Mouse (Mus musculus): ENCODE results near the gene Armh3. TPM values are rescaled to one million over a fixed set of nuclear protein-coding genes. Genes with fewer than 3 reads are reported as not detected.
"Not testable (repeated sequence)": the region's sequence is repeated elsewhere in the genome, so short reads cannot be mapped to it uniquely, and the experiment has no call there.

Armh3 gene
- total RNA-seq, 2 experiments from 2014 or later: 10.2 TPM

DNA sequence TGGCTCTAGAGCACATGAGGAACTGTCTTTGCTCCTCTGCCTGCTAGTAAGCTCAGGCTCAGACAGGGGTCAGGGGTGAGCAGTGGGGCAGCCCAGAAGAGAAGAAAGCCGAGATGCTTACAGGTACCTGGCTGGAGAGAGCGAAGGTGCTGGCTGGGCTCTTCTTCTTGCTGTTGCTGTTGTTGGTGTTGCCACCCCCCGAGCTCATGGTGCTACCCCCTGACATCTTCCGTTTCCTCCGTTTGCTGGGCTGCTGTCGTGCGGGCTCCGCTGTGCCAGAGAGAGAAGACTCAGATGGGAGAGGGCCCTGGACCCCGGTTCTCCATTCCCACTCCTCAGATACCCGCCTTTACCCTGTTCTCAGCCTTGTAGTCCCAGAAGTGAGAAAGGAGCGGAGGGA is 35.6 kb upstream of the Armh3 start:
- DNase-seq: no peak

DNA sequence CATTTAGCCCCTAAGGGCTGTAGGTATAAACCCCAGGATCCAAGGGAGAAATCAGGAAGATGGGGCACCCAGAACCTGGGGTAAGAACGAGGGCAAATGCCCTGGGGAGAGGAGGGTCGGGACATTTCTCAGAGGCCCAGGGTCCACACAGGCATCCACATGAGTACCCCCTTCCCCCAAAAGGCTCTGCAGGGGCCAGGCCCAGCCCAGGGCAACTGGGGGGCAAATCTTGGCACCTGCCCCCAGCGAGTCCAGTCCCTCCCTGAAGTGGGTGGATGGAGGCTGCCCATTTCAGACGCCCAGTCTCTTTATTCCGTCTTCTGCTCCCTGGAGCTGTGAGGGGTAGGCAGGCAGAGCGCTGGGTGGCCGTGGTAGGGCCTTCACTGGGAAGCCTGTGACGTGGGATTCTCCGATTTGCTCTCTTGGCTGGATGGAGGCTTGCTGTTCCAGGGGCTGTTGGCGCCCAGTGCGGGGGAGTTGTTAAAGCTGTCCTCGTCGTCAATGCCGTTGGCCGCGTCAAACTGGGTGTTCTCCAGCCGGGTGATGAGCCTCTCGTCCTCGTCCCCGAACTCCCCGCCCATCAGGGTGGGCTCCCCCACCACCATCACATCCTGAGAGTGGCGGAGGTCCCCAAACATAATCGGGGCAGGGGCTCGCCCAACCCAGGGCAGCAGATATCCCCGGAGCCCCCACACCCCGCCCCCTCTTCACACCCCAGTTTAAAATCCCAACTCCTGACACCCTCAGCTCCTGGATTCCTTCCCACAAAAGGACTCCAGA is 34.6 kb upstream of the Armh3 start:
- no peak for DNase-seq

DNA sequence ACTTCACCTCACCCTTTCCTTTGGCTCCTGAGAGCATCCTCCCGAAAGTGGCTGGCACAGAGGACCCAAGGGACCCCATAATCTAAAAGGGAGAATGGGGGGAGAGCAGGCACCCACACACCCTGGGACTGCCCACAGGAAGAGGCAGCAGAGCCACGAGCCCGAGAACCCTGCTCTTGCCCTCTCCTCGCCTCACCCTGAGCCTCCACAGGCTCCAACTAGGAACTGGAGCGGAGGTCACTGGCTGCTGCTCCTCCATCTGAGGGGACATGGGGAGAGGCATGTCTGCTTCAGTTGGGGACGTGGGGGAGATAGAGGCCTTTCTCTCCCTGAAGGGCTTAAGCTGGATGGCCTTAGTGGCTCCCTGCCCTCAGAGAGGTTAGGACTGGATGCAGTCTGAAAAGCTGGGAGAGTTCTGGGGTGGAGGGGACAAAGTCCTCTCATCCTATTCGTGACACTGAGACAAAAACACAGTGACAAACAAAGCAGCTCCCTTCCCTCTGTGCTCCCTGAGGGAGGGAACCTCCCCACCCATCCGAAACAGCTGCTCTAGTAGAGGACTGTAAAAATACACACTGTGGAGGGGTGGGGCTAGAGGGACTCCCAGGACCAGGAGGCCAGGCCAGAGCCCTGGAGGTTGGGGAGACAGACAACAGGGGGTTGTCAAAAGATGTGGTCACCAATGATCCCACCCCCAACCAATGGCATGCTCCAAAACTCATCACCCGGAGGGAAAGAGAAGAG is 33.6 kb upstream of the Armh3 start:
- DNase-seq: no peak

DNA sequence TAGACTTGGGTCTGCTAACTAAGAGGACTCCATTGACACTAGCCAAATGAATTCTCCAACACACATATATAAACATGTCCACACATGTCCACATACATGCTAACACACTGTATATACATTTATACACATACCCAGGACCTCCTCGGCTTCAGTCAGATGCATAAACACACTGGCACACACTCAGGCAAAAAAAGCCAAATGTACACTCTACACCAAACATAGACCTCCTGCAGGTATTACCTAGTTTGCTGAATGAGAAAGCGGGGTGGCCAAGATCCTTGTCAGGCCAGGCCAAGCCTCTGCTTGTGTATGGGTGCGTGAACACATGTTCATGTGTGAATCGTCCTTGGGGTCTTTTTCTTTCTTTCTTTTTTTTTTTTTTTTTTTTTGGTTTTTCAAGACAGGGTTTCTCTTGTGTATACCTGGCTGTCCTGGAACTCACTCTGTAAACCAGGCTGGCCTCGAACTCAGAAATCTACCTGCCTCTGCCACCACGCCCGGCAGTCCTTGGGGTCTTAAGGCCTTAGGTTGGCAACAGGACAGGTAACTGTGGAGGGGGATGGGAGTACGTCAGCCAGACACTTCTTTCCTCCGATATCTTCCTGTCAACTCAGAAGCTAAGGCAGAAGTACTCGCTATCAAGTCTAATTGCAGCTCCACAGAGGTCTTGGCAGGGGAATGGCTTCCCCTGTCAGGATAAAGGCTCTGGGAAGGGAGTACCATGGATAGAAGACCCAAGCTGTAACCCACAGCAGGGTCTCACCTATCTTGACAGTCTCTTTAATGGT is 32.1 kb upstream of the Armh3 start:
- DNase-seq: no peak

DNA sequence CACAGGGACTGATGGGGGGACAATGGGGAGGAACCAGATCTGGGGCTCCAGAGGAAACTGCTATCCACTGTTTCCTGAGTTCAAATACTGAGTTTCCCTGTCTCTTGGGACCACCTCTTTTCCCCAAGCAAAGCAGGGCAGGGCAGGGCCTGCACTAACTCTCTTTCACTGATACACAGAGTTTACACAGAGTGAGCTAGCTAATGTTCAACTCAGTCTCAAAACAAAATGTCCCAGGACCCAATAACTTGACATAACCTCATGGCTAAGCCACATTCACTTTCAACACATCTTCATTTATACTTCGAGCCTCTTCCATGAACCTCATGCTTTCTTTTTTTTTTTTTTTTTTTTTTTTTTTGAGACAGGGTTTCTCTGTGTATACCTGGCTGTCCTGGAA is 31.4 kb upstream of the Armh3 start:
- no peak for DNase-seq

DNA sequence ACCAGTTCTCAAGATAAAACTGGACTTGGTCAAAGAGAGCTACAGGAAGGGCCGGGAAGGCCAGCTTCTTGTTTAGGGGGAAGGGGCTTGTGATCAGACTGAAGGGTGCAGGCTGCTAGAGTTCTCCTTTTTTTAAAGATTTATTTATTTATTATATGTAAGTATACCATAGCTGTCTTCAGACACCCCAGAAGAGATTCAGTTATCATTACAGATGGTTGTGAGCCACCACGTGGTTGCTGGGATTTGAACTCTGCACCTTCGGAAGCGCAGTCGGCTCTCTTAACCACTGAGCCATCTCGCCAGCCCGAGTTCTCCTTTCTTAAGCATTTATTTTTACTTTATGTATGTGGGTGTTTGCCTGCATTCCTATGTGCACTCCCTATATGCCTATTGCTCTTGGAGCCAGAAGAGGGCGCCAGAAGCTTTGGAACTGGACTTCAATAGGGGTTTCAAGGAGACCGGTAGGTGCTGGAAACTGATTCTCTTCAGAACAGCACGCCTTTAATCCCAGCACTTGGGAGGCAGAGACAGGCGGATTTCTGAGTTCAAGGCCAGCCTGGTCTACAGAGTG is 30.5 kb upstream of the Armh3 start:
- DNase-seq: no peak

DNA sequence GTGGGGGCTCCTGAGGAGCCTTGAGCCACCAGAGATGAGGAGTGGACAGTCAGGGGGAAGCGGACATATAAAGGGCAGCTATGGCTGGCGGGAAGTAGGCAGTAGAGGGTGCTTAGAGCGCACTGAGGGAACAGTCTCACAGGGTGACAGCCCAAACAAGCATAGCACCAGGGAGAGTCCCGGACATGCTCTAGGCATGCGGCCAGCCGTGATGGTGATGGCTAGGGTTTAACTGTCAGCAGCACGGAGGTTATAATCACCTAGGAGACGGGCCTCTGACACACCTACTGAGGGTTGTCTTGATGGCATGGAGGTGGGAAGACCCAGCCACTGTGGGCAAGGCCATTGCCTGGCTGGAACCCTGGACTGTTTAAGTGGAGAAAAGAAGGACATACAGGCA is 28.3 kb upstream of the Armh3 start:
- DNase-seq: no peak

DNA sequence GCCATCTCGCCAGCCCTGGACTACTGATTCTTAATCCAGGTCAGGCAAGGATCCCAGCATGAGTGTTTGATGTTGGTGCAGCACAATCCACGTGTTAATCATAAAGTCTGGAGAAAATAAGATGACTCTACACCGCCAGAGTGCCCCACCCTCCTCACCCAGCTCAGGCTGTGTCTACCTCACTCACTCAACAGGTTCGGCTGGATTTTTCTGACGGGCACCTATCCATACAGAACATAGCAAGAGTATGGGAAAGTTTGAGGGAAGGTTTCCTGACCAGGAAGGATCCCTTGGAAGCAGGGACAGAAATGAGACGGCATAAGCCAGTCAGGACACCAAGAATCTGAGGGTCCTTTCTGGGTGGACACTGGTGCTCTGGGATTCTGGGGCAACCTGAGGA is 26.7 kb upstream of the Armh3 start:
- DNase-seq: no peak

DNA sequence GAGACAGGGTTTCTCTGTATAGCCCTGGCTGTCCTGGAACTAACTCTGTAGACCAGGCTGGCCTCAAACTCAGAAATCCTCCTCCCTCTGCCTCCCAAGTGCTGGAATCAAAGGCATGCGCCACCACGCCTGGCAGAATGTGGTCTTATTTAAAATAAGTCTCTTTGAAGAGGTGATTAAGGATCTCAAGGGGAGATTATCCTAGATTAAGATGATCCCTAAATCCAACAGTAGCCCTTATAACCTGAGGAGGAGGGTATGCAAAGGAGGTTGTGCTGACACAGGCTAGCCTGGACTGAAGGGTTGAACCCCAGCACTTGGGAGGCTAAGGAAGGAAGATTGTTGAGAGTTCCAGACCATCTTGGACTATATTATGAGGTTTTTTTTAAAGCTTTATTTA is 17.7 kb upstream of the Armh3 start:
- no peak for DNase-seq

DNA sequence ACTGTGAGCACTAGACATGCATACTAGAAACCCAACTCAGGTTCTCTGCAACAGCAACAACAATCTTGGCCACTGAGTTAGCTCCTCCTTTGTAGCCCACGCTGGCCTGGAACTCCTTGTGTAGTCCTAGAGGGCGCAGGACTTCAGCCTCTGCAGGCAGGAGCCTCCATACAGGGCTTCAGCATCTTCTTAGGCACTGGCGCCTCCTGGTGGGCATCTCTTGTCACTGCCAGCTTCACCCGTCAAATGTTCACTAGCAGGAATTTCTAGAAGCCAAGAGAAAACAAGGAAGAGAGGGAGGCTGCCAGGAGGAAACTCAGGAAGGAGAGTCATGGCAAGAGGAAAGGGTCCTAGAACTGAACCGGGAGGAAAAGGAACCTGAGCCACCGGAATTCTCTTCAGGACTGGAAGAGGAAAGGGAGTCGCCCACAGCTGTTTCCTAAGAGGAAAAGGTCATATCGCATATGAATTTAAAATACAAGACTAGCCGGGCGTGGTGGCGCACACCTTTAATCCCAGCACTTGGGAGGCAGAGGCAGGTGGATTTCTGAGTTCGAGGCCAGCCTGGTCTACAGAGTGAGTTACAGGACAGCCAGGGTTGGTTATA is 16.4 kb upstream of the Armh3 start:
- DNase-seq: peak; percentile 72

DNA sequence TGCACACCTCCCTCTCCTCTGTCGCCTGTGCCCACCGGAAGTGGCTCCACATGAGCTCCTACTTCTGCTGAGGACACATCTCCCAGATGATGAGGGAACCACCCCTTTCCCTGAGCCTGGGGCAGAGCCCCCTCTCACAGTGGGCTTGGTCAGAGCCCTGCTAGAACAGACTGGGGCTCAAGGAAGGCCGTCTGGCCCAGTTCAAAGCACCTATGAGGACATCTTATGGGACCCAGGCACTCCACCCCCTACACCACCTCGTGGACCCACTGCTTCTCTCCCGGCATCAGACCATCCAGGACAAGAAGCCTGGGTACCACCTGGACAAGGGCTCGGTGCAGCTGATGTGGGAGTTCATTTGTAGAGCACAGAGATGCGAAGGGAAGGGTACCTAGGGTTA is 7.4 kb upstream of the Armh3 start:
- DNase-seq: no peak

DNA sequence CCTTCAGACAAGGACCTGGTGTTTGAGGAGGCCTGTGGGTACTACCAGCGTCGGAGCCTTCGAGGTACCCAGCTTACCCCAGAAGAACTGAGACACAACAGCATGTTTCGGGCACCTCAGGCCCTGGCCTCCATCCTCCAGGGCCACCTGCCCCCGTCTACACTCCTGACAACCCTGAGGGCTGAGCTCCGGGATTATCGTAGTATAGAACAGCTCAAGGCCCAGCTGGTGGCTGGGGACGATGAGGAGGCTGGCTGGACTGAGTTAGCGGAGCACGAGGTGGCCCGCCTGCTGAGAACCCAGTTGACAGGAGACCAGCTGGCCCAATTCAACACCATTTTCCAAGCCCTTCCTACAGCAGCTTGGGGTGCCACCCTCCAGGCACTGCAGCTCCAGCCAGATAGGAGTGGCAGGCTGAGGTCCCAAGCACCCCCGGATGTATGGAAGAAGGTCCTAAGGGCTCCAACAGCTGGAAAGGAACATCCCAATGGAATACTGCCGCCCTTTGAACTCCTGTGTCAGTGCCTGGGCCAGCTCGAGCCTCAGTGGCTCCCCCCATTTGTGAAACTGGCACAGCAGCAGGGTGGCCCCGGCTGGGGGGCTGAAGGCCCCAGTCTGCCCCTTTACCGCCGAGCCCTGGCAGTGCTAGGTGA is 6.7 kb upstream of the Armh3 start:
- DNase-seq: no peak

DNA sequence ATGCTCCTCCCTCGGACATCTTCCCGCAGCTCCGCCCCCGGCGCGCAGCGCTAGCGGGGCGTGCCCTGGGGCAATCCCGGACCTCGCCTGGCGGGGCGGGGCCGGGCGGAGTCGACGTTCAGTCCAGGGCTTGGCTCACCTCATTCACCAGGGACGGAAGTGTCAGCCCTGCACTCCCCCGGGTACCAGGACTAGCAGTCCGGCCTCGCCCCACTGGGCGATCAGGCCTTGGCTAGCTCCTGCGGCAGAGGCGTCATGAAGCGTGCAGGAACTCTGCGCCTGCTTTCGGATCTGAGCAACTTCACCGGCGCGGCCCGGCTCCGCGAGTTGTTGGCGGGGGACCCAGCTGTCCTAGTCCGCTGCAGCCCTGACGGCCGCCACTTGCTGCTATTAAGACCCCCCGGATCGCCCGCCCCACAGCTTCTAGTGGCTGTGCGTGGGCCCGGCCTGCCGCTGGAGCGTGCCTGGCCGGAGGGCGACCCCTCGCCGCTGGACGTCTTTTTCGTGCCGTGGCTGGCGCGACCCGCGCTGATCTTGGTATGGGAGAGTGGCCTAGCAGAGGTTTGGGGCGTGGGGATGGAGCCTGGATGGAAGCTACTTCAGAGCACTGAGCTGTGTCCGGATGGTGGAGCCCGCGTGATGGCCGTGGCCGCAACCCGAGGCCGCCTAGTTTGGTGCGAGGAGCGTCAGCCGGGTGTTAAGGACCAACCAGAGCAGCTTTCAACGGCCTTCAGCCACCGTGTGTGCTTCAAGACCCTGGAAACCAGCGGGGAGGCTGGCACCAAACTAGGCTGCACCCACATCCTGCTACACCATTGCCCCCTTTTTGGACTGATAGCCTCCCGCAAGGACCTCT is 5.3 kb upstream of the Armh3 start, which contains the start of gene Hps6:
Gene Hps6, plus strand, starts transcription at position 138 of the 856 bp plus-strand sequence.
- peak; percentile 91 for DNase-seq

DNA sequence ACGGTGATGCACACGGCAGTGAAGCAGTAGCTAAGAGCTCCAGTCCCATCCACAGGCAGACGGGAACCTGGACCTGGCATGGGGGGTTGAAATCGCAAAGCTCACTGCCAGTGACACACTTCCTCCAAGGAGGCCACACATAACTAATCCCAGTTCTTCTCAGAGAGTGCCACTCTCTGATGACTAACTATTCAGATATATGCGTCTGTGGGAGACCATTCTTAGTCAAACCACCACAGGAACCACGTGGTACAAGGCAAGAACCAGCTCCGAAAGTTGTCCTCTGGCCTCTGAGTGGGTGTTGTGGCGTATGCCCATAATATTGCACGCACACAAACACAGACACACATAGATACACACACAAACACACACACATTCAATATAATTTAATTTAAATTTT is 4.0 kb upstream of the Armh3 start:
- DNase-seq: no peak

DNA sequence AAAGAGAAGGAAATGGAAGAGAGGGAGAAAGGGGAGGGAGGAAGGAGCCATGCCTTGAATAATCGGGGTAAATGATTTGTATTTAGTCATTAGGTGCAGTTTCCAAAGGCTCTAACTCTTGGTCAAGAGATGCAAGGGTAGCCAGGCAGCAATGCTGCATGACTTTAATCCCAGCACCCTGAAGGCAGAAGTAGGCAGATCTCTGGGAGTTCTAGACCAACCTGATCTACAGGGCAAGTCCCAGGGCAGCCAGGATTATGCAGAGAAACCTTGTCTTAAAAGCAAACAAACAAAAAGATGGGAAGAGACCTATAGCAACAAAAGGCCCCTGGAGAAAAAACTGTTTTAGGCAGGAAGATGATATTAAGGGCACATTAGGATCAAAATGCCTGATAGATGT is 1.1 kb upstream of the Armh3 start:
- DNase-seq: no peak

DNA sequence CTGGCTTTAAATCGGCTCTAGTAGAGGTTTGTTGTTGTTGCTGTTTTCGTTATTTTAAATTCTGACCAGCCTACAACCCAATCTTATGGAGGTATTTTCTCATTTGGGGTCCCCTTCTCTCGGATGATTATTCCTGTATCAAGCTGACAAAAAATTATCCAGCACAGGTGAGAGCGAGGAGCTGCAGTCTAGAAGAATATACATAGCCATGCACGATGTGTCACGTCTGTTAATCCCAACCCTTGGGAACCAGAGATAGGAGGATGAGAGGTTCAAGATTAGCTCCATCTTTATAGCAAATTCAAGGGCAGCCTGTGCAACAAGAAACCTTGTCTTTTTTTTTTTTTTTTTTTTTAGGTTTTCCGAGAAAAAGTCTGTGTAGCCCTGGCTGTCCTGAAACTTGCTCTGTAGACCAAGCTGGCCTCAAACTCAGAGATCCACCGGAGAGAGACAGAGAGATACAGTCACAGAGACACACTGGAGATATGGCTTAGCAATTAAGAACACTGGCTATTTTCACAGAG is 468 bp upstream of the Armh3 start:
- no peak for DNase-seq

DNA sequence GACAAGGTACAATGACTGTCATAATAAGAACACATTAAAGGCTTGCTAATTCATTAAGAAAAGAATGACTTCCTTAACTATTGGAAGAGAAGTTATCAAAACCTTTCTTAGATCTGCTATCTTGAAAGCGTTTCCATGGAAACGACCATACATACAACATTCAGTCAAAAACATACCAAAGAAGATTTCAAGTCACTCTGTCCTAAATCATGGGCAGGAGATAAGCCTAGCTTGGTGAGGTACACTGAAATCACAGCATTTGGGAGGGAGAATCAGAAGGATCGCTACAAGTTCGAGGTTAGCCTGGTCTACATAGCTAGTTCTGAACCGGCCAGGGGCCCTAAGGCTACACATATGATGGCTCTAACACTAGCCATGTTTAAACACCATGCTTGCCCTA is 923 bp downstream of the Armh3 start:
- DNase-seq: no peak

DNA sequence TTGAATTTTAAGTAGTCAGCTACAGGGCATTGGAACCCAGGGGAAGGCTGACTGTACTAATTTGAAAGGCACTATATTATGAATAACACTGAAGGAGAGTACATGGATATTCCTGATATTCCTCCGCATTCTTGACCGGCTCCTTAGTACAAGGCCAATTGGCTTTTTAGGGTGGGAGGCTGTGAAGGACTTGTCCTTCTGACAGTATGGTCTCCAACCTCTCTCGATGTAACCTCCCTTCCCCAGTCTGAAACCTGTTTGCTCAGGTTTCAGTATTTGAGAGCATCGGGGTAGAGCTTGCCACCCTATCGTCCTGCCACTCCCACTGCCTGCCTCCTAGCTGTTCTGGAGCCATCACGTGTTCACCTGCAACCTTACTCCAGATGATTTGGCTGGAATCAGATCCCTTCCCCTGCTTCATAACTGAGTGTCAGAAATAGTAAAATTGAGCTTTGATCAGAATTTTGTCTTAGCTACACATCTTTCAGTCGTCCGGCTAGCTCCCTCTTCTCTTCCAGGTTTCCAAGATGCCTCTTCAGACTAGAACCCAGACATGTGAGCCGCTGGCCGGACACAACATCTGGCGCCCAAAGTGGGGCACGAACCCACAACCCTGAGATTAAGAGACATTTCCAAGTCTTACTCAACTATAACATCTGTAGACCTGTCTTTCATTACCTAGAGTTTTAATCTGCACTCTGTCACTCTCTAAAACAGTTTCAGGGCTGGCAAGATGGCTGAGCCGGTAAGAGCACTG is 4.1 kb downstream of the Armh3 start:
- no peak for DNase-seq

DNA sequence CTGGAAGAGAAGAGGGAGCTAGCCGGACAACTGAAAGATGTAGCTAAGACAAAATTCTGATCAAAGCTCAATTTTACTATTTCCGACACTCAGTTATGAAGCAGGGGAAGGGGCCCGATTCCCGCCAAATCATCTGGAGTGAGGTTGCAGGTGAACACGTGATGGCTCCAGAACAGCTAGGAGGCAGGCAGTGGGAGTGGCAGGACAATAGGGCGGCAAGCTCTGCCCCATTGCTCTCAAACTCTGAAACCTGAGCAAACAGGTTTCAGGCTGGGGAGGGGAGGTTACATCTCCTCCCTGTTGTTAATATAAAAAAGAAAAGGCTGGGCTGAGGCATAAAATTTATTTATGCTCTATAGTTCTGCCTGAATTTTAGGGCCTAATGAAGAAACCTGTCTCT is 4.8 kb downstream of the Armh3 start:
- not testable (repeated sequence) for DNase-seq

DNA sequence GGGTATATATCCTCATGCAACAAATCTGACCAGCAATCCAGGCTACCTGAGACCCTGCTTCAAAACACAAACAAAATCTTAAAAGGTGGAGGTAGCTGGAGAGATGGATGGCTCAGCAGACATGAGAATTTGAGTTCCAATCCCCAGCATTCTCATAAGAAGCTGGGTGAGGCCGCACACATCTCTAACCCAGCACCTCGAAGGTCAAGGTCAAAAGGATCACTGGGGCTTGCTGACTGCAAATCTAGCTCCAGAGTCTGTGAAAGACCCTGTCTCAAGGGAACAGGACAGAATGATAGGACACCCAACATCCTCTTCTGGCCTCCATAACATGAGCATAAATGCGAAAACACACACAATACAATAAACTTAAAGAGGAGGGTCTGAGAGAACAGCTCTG is 7.1 kb downstream of the Armh3 start:
- DNase-seq: no peak

Measured in gastrocnemius, postnatal 25 days (tissue).